Mouse (Mus musculus) lung, postnatal 0 days (tissue): ENCODE measurements at regions not wholly inside any gene's neighbourhood (a gene's known extent, or its start where the extent isn't known, plus 50 kb on each side); places are given as distances from the start of the nearest gene placed in this dataset.

Experiments used
- CTCF ChIP-seq: IDR thresholded peaks from 2 replicates; pipeline ENCODE4 v1.5.1; 2016; ENCODE audit warnings: antibody characterized with exemption, mild to moderate bottlenecking
- EP300 ChIP-seq: IDR thresholded peaks from 2 replicates; pipeline ENCODE4 v1.6.1; 2016; ENCODE audit warnings: antibody characterized with exemption, mild to moderate bottlenecking, control low read depth

- TF ChIP-seq CTCF (peak; percentile 9; the same call in 1 of the 2 replicates), EP300 (no peak)
Measured at GRCm38 (mm10) chr6:66224164-66224903, 271.9 kb downstream of the 4930544G11Rik start.
